Mouse (Mus musculus) thymus, postnatal 25 days (tissue): Measurements from ENCODE around the gene Proser2.

Source experiments
- DNase-seq: peaks from one replicate; pipeline ENCODE4 v3.0.0; 2022

Proser2 gene

DNA sequence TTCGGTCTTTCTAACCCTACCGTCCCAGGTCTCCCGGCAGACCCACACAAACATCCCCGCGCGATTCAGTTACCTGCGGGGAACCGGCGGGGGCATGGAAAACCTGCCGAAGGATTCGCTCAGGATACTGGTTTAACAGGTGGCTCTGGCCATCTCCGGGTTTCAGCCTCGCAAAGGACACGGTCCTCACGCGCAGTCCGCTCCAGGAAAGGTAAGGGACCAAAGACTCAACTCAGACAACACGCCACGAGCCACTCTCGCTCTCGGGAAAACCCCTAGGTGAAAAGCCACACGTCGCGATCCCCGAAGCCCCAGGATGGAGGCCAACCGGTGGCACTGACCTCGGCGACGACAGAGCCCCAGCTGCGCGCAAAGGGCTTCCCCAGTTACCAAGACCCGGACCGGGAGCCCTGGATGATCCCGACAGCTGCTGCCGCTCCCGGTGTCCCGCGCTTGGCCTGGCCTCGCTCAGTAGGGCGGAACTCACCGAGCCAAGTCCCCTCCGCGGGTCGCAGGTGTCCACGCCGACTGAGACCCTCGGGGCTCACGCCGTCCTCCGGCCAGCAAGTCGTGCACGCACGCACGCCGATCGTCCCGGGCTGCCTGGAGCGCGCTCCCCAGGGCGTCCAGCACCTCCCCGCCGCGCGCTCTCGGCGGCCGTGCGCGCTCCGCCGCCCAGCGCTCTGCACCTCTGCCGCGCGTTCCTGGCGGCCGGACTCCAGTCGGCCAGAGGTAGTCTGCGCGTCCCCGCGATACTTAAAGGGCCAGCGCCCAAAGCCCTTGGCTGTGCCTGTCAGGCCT is at the start of gene Proser2:
Gene Proser2, minus strand, starts transcription at position 657 of the 801 bp plus-strand sequence.
- peak; percentile 9 for DNase-seq

DNA sequence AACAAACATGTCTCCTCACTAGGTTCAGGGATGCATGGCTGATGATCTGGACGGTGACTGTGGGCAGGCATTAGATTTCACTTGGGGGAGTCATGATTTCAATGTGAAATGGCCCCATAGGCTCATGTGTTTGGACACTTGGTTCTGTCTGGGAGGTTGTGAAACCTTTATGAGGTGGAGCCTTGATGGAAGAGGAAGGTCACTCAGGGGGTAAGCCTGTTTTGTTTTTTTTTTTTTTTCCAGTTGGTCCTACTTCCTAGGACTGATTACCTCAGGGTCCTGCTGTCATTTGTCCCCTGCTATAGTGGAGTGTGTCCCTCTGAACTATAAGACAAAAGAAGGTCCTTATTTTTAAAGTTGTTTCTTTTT is 49.7 kb upstream of the Proser2 start:
- DNase-seq: no peak

DNA sequence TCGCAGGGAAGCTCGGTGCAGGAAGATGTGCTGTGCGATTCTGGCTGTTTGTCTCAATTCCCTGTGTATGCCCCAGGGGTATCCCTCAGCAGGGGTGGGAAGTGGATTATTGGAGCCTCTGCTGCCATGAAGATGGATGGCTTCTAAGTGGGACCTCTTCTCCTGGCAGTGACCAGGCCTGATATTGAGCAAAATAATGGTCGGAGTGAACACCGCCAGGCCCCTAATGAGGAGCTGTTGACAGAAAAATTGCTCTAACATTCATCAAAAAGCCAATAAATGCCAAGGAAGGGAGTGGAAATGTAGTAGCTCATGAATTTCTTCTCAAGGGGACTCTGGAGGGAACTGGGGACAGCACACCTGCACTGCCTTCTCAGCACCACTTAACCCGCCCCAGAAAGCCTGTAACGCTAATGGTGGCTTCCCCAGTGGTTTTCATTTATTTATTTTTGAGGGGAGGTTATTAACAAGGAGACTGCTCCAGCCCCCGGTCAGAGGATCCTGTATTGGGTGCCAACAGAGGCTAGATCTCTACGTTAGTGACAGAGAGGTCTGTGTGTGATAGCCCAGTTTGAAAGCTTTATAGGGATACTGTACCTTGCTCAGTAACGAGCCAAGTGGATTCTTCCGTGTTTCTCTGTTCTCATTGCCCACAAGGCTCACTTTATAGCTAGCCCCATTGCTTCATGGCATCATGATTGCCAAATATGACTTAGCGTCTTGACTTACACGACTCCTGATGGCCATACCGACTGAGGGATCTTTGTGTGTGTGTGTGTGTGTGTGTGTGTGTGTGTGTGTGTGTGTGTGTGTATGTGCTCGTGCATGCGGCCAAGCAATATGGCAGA is 49.1 kb upstream of the Proser2 start:
- no peak for DNase-seq

DNA sequence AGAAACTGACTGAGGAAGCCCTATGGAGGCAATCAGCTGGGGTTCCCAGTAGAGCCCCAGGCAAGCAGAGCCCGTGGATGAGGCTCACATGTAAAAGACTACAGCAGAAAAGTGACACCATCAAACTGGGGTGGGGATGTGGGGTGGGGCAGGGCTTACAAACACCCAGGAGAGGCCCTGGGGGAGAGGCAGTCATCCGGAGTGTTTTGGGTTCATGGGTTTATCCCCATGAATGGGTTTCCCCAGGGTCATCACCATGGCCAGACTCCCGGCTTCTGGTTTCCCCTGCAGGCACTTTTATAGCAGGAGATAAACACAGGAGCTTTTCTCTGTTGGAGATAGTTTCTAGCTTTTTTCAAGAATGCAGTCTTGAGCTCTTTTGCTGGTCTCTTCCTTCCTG is 43.0 kb upstream of the Proser2 start:
- no peak for DNase-seq

DNA sequence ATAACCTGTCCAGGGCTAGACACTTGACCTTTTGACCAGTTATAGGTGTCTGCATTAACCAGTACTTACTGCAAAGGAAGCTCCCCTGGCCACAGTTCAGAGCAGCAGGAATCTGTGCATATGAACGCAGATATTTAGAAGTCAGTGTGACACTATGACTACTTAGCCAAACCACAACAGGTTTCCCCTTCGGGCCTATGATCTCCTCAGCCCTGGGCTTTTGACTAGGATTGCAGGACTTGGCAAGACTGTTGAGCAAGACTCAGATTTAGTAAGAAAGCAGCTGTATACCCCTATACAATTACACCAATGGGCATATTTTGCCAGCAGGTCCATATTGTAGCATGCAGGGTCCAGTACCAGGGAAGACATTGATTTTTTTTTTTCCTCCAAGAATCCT is 38.5 kb upstream of the Proser2 start:
- DNase-seq: no peak

DNA sequence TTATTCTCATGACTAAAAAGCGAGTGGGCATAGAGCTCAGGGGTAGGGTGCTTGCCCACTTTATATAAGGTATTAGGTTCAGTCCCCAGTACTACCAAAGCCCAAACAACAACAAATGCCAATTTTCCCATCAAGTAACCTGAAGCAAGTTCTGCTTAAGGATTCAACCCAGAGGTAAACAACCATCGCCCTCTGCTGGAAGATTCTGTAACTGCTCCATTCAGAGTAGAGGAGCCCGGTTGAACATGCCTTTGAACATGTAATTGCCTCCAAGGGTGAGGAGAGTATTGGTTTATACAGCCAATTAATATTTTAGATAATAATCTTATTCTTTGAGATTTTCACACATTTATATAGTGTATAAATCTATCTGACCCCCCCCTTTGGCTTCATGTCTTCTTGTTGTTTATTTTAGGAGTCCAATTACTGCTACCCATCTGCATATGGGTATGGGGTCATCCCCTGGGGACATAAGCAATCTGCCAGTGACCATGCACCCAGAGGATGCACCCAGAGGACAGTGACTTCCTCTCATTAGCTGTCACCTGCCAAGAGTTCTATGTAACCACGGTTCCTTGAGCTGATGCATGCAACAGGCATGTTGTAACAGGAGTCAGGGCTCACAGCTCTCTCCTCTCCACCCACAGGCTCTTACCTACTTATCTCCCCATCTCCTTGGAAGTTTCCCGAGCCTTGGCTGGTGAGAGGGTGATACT is 38.0 kb upstream of the Proser2 start:
- peak; percentile 65 for DNase-seq

DNA sequence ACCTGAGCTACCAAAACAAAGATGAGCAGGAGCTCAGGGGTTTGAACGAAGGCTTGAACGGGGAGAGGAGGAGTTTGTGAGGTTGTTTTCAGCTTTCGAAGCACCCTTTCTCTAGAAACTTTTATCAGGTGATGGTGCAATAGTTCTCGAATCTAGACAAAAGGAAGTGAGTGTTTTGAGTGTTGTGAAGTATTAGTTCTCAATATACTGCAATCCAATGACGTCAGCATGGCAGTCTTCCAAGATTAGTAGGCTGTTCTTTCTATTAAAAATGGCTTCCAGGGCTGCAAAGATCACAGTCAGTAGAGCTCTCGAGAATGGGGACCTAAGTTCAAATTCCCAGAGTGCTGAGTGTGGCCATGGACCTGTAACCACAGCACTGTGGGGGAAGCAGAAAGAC is 35.8 kb upstream of the Proser2 start:
- DNase-seq: no peak

DNA sequence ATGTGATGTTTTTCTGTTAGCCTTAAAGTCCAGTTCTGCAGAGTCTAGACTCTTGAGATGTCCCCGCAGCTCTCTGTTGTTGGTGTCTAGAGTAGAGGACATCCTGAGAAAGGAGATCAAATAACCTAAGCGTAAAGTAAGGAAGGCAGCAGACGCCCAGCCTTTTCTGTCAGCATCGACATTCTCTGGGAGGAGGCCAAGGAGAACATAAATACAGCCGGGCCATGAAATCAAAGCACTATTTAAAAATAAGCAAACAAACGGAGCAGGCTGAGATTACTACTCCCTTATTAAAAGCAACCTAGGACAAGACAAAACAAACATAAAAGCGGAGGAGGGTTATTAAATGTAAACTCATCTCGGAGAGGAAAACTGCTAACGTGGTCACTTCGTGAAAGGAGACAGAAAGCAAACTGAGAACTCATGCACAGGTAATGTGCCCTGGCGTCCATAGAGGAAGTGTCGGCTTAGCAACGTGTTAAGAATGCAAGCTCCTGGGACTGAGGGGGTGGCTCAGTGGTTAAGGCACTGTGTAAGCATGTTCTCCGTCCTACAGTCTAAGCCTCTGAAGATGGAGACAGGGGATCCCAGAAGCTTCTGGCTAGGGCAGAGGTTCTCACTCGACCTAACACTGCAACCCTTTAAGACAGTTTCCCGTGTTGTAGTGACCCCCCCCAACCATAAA is 34.7 kb upstream of the Proser2 start:
- no peak for DNase-seq

DNA sequence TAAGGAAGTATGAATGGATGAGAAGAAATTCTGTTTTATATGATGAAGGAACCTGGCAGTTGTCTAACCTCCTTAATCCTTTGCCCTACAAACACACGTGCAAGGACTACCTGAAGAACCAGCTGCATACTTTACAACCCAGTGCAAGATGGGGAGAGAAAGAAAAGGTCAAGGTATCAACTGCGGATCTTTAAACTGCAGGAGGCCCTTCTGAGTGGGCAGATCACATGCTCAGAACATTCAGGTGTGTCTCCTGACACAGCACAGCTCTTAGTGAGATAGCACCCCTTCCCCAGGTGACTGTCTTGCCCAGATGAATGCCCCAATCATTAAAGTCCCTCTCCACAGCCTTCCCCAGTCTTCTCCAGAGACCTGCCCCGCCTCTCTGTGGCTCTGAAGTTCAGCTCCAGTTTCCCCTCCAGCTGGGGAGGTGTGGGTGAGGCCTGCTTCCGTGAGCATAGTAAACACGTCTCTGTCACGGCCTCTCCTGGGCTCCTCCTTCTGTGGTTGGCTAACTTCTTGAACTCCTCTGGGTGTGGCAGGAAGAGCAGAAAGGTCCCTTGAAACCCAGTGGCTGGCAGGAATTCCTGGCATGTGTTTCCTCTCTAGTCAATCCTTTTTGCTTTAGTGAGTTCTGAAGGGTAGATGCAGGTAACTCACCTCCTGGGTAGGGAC is 32.5 kb upstream of the Proser2 start:
- peak; percentile 40 for DNase-seq

DNA sequence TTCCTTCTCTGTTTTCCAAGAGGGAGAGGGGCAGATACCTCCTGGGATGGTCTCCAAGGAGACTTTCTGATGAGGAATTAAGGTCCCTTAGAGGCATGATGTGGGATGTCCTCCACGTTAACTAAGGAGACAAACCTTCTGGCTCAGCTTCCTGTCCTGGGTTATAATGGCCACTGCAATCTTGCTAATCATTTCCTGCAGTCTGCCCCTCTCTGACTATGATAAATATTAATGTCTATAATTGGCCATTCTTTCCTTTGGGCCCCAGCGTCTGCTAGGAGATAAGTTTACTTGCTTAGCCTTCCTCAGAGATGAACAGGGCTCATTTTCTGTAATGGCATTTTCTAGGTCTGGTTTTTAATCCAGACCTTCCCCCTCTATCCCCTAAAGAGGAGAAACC is 29.7 kb upstream of the Proser2 start:
- DNase-seq: no peak

DNA sequence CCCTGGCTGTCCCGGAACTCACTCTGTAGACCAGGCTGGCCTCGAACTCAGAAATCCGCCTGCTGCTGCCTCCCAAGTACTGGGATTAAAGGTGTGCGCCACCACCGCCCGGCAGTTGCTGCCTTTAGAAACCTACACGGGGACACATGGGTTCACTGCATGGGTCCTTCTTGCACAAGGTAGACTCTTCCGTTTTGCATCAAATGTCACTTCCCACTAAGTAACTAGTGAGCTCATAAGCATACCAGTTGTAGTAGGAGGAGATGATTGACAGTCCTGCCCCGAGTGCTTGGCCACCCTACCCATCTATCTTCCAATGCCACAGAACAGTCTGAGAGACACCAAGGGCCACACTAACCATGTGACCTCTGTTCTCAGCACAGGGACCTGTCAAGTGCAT is 29.2 kb upstream of the Proser2 start:
- DNase-seq: no peak

DNA sequence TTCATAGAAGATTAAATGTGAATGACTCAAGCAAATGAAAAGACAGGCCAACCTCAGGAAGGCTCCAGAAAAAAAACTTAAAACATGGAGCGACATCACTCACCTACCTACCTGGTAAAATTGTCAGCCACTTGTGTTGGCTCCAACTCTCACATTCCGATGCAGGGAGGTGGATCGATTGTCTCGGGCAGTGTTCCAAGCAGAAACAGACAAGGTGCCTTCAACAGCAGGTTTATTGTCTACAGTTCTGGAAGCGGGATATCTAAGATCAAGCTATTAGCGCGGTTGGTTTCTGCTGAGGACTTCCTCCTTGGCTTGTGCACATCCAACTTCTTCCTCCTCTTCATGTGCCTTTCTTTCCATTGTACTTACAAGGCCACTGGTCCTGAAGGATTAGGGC is 27.6 kb upstream of the Proser2 start:
- no peak for DNase-seq

DNA sequence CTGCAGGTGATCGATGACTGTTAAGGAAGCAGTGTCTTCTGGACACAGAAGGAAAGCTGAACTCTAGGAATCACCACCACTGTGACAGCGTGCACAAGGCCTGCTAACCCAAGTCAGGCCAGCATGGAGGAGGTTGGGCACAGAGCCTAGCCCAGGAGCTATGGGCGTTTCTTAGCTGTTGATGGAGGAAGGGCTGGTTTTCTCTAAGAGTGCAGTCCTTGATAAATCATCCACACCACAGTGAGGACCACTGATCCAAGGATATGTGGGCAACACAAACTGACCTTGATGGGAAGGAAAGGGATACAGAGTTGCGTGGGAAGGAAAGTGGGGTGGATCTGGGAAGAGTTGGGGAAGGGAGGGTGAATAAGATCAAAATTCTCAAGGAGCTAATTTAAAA is 27.2 kb upstream of the Proser2 start:
- DNase-seq: no peak

DNA sequence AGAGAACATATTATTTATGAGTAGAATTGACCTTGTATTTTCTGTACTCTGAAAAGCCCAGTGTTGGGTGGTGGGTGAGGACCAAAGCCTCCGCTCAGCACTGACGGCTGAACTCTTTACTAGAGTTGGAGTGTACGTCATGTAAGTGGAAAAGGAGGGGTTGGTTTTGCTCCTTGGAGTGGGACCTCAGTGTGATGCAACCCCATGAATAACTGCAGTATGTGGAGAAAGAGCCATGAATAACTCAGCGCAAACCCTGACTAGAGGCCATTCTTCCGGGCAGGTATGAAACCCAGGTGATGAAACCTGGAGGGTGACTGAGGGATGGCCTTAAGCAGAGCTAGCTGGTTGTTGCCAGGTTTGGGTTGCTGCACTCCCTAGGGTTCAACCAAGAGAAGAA is 19.8 kb upstream of the Proser2 start:
- no peak for DNase-seq

DNA sequence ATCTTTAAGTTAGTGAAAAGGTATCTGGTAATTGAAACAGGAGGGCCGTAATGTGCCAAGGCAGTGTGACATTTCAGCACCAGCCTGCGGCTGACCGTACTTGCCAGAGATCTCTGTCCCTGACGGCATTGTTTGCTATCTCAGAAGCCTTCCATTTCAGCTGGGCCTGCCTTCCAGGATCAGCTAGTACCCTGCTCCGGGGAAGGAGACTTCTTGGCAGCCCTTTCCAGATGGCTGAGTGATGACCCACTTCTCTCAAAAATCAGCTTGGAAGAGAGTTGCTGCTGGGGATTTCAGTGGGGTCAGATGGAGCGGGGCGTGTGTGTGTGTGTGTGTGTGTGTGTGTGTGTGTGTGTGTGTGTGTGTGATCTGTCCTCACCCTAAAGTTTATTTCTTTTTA is 16.9 kb upstream of the Proser2 start:
- no peak for DNase-seq

DNA sequence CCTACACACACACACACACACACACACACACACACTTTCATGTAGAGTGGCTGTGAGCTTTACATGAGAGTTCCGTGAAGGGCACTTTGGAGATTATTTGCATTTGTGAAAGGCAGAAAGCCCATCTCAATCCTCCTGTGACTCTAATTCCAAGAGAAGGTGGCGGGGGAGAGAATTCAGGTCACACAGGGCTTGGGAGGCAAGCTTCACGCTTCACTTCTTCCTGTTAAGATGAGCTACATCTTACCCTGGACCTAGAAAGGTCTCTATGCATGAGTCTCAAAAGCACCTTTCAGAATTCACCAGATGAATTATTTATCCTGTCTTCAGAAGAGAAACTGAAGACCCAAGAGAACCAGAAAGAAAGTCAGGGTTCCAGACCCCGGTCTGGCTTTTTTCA is 16.2 kb upstream of the Proser2 start:
- DNase-seq: no peak

DNA sequence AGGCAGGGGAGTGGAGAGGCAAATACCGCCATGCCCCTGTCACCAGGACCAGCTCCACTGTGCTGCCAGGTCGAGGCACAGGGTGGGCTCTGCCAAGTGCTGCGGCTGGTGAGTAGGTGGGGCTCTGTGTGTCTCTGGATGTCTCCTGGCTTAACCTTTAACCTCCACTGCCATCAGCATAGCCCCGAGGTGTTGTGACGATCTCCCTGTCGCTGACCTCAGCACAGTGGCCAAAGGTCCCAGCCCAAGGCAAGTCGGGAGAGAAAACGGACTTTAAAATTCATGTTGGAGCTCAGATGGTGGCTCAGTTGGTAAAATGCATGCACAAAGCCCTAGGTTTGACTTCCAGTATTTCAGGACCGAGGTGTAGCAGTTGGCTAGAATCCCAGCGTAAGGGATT is 15.6 kb upstream of the Proser2 start:
- no peak for DNase-seq

DNA sequence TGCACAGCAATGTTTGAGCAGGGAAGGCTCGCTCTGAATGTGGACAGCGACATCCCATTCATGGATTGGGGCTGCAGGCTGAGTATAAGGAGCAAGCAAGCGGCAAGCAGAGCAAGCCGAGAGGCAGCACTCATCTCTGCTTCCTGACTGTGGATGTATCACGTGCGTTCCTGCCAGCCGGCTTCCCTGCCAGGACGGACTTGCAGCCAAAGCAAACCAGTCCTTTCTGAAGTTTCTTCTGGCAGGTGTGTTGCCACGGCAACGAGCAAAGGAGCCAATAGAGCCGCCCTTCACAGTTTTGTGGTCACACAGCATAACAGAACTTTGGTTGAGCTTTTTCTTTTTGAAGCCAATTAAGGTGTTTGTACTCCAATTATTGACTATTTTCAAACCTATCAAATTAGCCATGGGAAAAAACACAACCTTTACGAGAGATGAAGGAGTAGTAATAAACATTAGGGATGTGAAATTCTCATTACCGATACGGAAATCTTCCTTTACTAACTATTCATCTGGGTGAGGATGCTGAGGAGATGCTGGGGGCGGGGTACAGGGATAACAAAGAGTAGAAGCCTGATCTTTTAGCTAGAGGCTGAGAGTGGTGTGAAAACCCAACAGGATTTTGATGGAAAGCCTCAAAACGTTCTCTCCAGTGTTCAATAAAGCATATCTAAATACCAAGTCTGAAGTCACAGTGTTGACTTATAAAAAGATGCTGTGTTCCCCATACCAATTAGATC is 13.1 kb upstream of the Proser2 start:
- DNase-seq: no peak

DNA sequence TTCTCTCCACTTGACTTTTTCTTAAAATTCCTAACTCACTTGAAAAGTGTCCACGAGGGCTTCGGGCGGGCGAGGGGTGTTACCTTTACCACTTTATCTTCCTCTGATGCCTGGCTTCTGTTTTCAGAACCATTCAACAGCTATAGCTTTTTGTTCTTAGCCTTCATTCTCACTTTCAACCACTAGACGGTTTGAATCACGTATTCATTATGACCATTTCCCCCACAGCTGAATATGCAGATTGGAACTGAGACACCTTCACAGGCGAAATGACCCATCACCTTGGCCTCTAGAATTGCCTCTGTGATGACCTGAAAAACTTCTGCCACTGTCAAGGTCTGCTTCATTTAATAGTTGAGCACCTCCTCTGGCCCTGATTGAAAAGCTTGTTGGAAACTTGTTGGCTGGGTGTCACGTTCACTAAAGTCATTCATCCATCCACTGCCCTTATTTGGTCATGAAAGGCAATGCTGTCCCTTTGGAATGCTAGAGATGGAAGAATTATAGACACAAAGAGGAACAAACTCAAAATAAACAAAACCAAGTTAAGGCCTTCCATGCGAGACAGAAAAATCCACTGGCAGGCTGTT is 10.7 kb upstream of the Proser2 start:
- DNase-seq: no peak

DNA sequence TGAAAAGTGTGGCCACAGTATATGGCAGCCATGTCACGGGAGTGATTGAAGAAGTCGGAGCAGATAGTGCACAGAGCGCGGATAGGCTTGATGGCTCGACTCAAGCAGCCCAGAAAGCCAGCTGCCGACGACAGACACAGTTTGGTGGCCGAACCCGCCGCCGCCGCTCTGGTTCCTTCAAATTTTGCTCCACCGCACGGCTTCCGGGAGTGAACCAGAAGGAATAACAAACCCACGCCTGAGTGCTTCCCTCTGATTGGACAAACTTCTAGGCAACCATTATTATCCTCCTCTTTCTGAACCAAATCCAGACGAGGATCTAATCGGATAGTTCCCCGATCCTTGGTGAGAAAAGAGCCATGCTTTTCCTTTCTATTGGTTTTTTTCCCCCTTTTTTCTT is 3.9 kb upstream of the Proser2 start:
- DNase-seq: no peak

DNA sequence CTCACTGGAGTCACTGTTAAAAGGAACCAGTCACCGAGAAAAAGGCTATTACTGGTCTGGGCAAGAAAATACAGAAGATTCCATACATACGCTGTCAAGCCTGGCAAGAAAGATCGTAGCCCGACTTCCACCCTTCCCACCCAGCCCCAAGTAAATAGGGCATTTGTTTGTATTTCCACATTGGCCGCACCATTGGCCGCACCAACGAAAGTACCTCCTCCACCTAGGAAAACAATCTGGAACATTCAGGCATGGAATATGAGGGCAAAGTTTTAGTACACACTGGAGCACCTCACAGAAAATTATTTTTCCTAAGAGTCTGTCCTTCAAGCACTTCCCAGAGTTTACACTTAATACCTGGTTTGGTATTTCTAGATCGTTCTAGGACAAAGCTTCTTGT is 1.1 kb downstream of the Proser2 start:
- no peak for DNase-seq
